Mouse (Mus musculus) intestine, embryonic 14.5 days (tissue): ENCODE data around the gene Akap13. TPM values are rescaled to one million over a fixed set of nuclear protein-coding genes. Genes with fewer than 3 reads are reported as not detected.

Source experiments
- ATAC-seq: fragments of 200-750 bp; cut with Nextera tagmentation; replicated peaks from 2 replicates; pipeline ENCODE4 v1.8.0; 2017; ENCODE audit warnings: low read depth, moderate number of reproducible peaks, moderate TSS enrichment, moderate library complexity; ENCODE audit not compliant: low FRiP score, low TSS enrichment
- DNase-seq: peaks from one replicate; pipeline ENCODE4 v3.0.0-alpha.2; 2018; ENCODE audit warnings: low spot score
- H3K27ac ChIP-seq: fragments of 300-500 bp; sonication (generic); 2 replicates; pipeline ENCODE4 v1.5.1; 2014; ENCODE audit warnings: low read depth, mild to moderate bottlenecking, control low read depth
- H3K27me3 ChIP-seq: fragments of 300-500 bp; sonication (generic); replicated peaks from 2 replicates; pipeline ENCODE4 v1.6.1; 2014; ENCODE audit warnings: low read length, control low read depth; ENCODE audit not compliant: control insufficient read depth, insufficient read depth
- H3K36me3 ChIP-seq: fragments of 300-500 bp; sonication (generic); 2 replicates; pipeline ENCODE4 v1.6.1; 2014; ENCODE audit warnings: low read length, control low read depth; ENCODE audit not compliant: control insufficient read depth, insufficient read depth
- H3K4me1 ChIP-seq: fragments of 300-500 bp; sonication (generic); replicated peaks from 2 replicates; pipeline ENCODE4 v1.6.1; 2014; ENCODE audit warnings: low read length, control low read depth, mixed read lengths; ENCODE audit not compliant: control insufficient read depth, insufficient read depth
- H3K4me2 ChIP-seq: fragments of 300-500 bp; sonication (generic); 2 replicates; pipeline ENCODE4 v1.6.1; 2014; ENCODE audit warnings: low read length
- H3K4me3 ChIP-seq: fragments of 300-500 bp; sonication (generic); 2 replicates; pipeline ENCODE4 v1.5.1; 2014; ENCODE audit warnings: low read depth, low read length, control low read depth, mixed read lengths
- H3K9ac ChIP-seq: fragments of 300-500 bp; sonication (generic); 2 replicates; pipeline ENCODE4 v1.6.1; 2014; ENCODE audit warnings: mild to moderate bottlenecking, low read length
- H3K9me3 ChIP-seq: fragments of 300-500 bp; sonication (generic); 2 replicates; pipeline ENCODE4 v1.6.1; 2016; ENCODE audit warnings: low read length, control low read depth; ENCODE audit not compliant: control insufficient read depth
- WGBS: fragments of 180-500 bp; shearing (Covaris S2); extraction: QIAGEN DNeasy Blood & Tissue Kit; methylation state at CpG from one replicate; pipeline ENCODE4 v1.1.7; 2014; 5-methylcytosine and 5-hydroxymethylcytosine counted together
- polyA plus RNA-seq: library from polyadenylated mRNA; unstranded; fragments of >200 nt; fragmentation: Nextera tagmentation; extraction: Ambion mirVana; gene quantifications from 2 replicates; pipeline ENCODE4 v1.2.1, GENCODE M21; 2014

Akap13 gene
- polyA plus RNA-seq, 1 experiment from 2014 or later: 51.5 TPM

DNA sequence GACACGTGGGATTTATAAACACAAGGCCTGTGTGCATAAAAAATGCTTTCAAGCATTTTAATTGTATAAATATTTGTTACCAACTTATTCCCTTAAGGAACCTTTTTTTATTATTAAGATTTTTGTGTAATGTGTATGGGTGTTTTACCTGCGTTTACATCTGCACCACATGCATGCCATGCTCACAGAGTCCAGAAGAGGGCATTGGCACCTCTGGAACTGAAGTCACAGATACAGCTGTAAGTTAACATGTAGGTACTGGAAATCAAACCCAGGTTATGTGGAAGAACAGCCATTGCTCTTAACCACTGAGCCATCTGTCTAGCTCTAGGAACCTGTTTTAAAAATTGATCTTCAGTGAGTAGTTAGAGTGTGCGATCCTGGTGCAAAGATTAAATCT, 232.8 kb downstream of the Akap13 start:
- Histone ChIP-seq H3K9me3 (no peaks in the 10 kb centered on the region), H3K4me3 (no peak overlapping the region), H3K36me3 (peaks cover 37% of the 10 kb centered on the region), H3K9ac (no peak overlapping the region), H3K4me1 (no peaks in the 10 kb centered on the region), H3K27ac (no peak overlapping the region), H3K27me3 (no peaks in the 10 kb centered on the region), H3K4me2 (no peak overlapping the region)
- no peak for ATAC-seq
- DNase-seq: no peak
- 92% methylated on average over 3 of the region's 3 CpGs for WGBS

DNA sequence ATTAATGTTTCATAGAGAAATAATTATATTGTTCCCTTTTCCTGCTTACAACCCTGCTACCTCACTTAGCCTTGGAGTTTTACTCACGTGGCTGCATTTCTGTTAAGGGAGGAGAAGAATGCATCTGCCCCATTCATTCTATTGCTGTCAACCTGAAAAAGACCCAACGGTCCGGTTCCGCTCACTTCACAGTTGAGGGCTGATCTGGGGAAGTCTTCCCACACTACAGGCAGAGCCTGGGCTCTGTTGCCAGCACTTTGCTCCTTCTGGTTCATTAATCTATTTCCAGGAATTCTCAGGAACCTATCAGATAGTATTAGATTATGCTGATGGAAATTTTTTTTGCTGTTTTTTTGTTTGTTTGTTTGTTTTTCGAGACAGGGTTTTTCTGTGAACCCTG, 239.4 kb downstream of the Akap13 start:
- no peak overlapping the region for H3K4me3 ChIP-seq
- ATAC-seq (no peak), DNase-seq (no peak)
- H3K9ac ChIP-seq: no peak overlapping the region
- 82% methylated on average over 5 of the region's 5 CpGs for WGBS
- peaks cover 41% of the 10 kb centered on the region for H3K36me3 ChIP-seq
- H3K9me3 ChIP-seq: no peaks in the 10 kb centered on the region
- H3K27me3 ChIP-seq: no peaks in the 10 kb centered on the region
- H3K4me1 ChIP-seq: no peaks in the 10 kb centered on the region
- no peak overlapping the region for H3K27ac ChIP-seq
- H3K4me2 ChIP-seq: no peak overlapping the region

DNA sequence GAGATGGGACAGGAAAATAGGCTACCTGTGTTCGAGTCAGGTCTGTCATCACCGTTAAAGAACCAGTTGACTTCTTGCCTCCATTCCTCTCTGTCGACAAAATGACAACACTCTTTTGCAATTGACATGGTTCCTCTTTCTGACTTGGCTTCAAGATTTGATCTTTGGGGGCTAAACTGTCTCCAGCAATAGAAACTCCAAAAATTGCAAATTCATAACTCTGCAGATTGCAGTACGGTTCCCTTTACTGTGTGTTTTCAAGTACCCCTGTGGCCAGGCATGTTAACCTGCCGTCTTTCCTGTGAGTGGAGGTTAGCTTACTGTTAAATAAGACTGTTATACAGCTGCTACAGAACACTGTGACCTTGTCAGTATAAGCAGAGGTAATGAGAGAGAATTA, 244.5 kb downstream of the Akap13 start:
- no peaks in the 10 kb centered on the region for H3K4me1 ChIP-seq
- no peak for DNase-seq
- ATAC-seq: no peak
- H3K4me2 ChIP-seq: no peak overlapping the region
- 88% methylated on average over 5 of the region's 5 CpGs for WGBS
- no peaks in the 10 kb centered on the region for H3K27me3 ChIP-seq
- no peak overlapping the region for H3K4me3 ChIP-seq
- no peak overlapping the region for H3K27ac ChIP-seq
- H3K36me3 ChIP-seq: peaks cover 63% of the 10 kb centered on the region
- H3K9me3 ChIP-seq: no peaks in the 10 kb centered on the region
- no peak overlapping the region for H3K9ac ChIP-seq

DNA sequence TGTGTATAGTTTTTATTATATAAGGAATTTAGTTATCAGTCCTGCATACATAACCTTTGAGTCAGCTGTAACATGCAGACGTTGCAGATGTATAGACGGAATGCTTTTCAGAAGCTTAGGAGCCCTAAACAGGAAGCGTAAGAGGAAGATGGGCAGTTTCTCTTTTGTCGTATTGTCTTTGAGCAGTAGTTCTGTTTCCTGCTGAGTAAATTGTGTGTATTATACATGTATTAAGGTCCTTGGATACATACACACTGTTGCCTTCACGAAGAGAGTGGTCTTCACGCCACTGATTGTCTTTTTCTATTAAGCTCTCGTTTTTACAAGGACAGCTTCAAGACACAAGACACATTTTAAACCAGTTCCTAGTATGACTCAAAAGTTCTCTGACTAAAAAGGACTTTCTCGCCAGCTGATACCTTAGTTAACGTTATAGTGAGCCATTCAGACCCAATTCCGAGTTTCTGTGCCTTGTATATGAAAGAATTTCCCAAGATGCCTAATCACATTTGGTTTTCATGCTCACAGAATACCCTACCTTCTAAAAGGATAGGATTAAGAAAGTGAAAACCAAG, 245.5 kb downstream of the Akap13 start:
- H3K9me3 ChIP-seq: no peaks in the 10 kb centered on the region
- H3K4me3 ChIP-seq: no peak overlapping the region
- no peak overlapping the region for H3K27ac ChIP-seq
- no peak overlapping the region for H3K4me2 ChIP-seq
- no peaks in the 10 kb centered on the region for H3K27me3 ChIP-seq
- no peak for DNase-seq
- H3K36me3 ChIP-seq: peaks cover 64% of the 10 kb centered on the region
- no peak for ATAC-seq
- 89% methylated on average over 10 of the region's 10 CpGs for WGBS
- no peak overlapping the region for H3K9ac ChIP-seq
- no peaks in the 10 kb centered on the region for H3K4me1 ChIP-seq

DNA sequence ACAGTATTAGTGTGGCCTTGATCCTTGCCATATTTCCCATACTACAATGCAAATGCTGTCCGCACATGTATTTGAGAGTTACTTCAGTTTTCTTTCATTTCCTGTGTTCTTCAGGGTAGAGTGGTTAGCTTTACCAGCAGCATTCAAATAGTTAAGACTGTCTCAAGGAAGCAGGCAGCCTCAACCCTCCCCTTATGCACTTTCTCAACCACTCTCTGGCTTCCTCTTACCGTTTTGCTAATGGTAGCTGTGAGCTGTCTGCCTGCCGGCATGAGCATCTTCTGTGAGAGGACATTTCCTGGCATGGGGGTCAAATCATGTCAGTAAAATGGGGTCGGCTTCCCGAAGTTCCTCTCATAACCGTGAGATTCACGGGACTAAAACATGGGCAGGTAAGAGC, 246.4 kb downstream of the Akap13 start:
- WGBS: 69% methylated on average over 7 of the region's 7 CpGs
- Histone ChIP-seq H3K9ac (no peak overlapping the region), H3K36me3 (peaks cover 68% of the 10 kb centered on the region), H3K27me3 (no peaks in the 10 kb centered on the region), H3K4me1 (no peaks in the 10 kb centered on the region), H3K9me3 (no peaks in the 10 kb centered on the region), H3K27ac (no peak overlapping the region), H3K4me2 (no peak overlapping the region), H3K4me3 (no peak overlapping the region)
- ATAC-seq: no peak
- DNase-seq: no peak

DNA sequence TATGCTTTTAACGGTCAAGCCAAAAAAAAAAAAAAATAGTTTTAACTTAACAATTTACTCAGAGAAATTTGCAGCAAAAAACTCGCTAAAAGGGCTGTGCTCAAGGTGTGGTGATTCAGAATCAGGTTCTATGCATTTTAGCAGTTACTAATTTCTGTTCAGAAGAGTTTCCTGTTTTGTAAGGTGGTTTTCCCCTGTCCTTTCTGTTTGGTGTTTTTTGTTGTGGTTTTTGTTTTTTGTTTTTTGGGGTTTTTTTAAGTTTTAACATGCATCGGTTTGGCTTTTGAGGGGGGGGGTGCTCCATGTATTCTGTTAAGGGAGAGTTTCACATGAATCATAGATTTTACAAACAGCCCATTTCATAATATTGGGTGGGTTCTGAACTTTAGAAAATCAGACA, 247.0 kb downstream of the Akap13 start:
- WGBS: 89% methylated on average over 3 of the region's 3 CpGs
- H3K4me3 ChIP-seq: no peak overlapping the region
- no peaks in the 10 kb centered on the region for H3K4me1 ChIP-seq
- no peak overlapping the region for H3K27ac ChIP-seq
- no peak overlapping the region for H3K4me2 ChIP-seq
- H3K9me3 ChIP-seq: no peaks in the 10 kb centered on the region
- ATAC-seq: no peak
- H3K27me3 ChIP-seq: no peaks in the 10 kb centered on the region
- peaks cover 66% of the 10 kb centered on the region for H3K36me3 ChIP-seq
- H3K9ac ChIP-seq: no peak overlapping the region
- no peak for DNase-seq

DNA sequence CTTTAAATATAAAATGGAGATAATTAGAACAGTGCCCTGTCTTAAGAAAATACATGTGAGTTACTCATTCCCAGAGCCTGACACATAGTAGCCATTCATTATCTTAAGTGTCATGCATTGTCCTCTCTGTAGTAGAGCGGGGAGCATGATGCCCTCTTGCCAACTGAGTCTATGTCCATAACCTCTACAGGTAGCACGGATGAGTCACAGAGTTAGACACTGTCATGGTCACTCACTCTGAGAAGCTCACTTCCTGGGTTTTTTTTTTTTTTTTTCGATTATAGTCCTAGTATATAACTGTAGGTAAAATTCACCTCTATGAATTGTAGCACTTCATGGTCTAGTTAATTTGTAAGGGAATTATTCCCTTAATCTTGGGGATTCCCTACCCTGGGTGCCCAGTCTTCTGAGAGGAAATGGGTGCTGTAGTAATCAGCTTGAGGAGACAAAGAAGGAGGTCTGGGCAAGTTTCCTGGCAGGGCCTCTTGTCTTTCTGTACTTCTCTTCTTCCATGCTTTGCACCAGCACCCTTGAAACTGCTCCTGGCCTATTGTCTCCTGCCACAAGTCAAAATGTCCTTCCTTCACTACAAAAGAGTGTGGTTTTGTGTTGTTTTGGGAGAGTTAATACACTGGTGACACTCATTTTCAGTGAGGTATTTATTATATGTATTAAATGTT, 247.8 kb downstream of the Akap13 start:
- Histone ChIP-seq H3K27ac (no peak overlapping the region), H3K4me2 (no peak overlapping the region), H3K27me3 (no peaks in the 10 kb centered on the region), H3K4me1 (no peaks in the 10 kb centered on the region), H3K36me3 (peaks cover 66% of the 10 kb centered on the region), H3K9ac (no peak overlapping the region), H3K9me3 (no peaks in the 10 kb centered on the region), H3K4me3 (no peak overlapping the region)
- ATAC-seq (no peak), DNase-seq (no peak)
- WGBS: 90% methylated on average over 3 of the region's 3 CpGs

DNA sequence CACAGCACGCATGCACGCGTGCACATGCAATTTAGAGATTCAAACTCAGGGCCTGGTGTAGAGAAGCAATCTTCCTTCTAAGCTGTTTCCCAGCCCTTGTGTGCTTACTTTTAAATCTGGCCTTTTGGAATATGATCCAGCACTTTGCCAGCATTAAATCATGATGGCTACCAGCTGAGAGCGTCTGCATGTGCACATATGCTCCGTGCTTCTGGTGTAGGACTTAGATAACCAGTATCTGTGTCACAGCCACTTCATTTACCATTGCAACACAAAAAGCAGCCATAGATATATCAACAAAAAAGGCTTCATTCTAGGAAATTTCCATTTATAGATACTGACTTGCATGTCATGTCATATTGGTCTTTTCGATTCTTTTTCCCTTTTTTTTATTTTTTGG, 249.5 kb downstream of the Akap13 start:
- Histone ChIP-seq H3K27me3 (no peaks in the 10 kb centered on the region), H3K9ac (no peak overlapping the region), H3K27ac (no peak overlapping the region), H3K4me1 (no peaks in the 10 kb centered on the region), H3K36me3 (peaks cover 58% of the 10 kb centered on the region), H3K9me3 (no peaks in the 10 kb centered on the region), H3K4me2 (no peak overlapping the region), H3K4me3 (no peak overlapping the region)
- ATAC-seq (no peak), DNase-seq (no peak)
- 94% methylated on average over 6 of the region's 6 CpGs for WGBS

DNA sequence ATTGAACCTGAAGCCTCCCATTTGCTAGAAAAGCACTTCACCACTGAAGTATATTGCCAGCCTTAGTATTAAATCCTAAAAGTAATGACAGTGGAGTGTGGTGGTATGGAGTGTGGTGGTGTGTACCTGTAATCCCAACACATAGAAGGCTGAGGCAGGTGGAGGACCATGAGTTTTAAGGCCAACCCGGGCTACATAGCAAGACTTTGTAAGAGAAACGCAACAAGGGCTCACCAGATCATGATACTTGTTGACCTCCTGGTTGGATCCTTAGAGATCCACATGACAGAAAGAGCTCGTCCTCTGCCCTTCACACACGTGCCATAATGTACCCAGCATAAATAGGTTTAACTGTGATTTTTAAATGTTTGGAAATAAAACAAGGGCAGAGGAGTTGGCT, 254.6 kb downstream of the Akap13 start:
- Histone ChIP-seq H3K9ac (no peak overlapping the region), H3K27me3 (no peaks in the 10 kb centered on the region), H3K4me1 (0 out of 2 replicates have a peak, but pooled peaks cover 3% of the 10 kb centered on the region), H3K27ac (no peak overlapping the region), H3K9me3 (no peaks in the 10 kb centered on the region), H3K36me3 (peaks cover 38% of the 10 kb centered on the region), H3K4me3 (no peak overlapping the region), H3K4me2 (no peak overlapping the region)
- DNase-seq (no peak), ATAC-seq (no peak)
- WGBS: 97% methylated on average over 4 of the region's 4 CpGs
